In genomic region chr16:33966538-33967282, GRCm38 (mm10) we compare ENCODE assay signal across 8 mouse cellular contexts. TPM values are rescaled to one million over a fixed set of nuclear protein-coding genes. Genes with fewer than 3 reads are reported as not detected.
DNase-seq lines count a peak whose midpoint lies in the region; ATAC-seq and TF ChIP-seq lines count a peak whose summit lies in the region.

Gene Umps, minus strand, starts transcription at chr16:33967038.

- WGBS in forebrain, embryonic 16.5 days = 1% methylated on average over 44 of the region's 44 CpGs
- WGBS in lung, embryonic 14.5 days = under 1% methylated on average over 44 of the region's 44 CpGs

- DNase-seq in G1E (ENCODE audit: low spot score) = peak; percentile 79
- peak; percentile 79 for DNase-seq in cerebellum, adult 11-12 months
- peak; percentile 86 to 89 for DNase-seq in heart, postnatal 36 days
- peak; percentile 67 to 81 for DNase-seq in layer of hippocampus, adult 8-10 months (ENCODE audit: low spot score in 2 of 2)
- DNase-seq in lung, embryonic 14.5 days = peak; percentile 94
- peak; percentile 85 for DNase-seq in testis, postnatal 14 days (ENCODE audit: low spot score)

- TF ChIP-seq CTCF in G1E (IDR thresholded peaks at IDR 0.05; ENCODE audit: low read depth, low read length) = no peak
- TF ChIP-seq CTCF in lung, embryonic 14.5 days (IDR thresholded peaks at IDR 0.05; ENCODE audit: low read depth) = no peak

- peak within 1 kb of the TSS; percentile 93 for H3K4me3 ChIP-seq in G1E (ENCODE audit: low read depth, low read length)
- H3K4me3 ChIP-seq in forebrain, embryonic 16.5 days (replicated peaks; ENCODE audit: low read length) = peak within 1 kb of the TSS; percentile 77
- peak within 1 kb of the TSS; percentile 90 for H3K4me3 ChIP-seq in lung, embryonic 14.5 days (ENCODE audit: low read depth, low read length)

- peaks cover 33% of the 10 kb centered on the region for H3K4me1 ChIP-seq in G1E (ENCODE audit: insufficient read depth, low read depth, low read length)
- peaks cover 11% of the 10 kb centered on the region for H3K4me1 ChIP-seq in forebrain, embryonic 16.5 days (replicated peaks; ENCODE audit: control insufficient read depth, insufficient read depth, low read length)
- no peaks in the 10 kb centered on the region for H3K4me1 ChIP-seq in lung, embryonic 14.5 days (ENCODE audit: insufficient read depth)

- H3K27ac ChIP-seq in forebrain, embryonic 16.5 days (ENCODE audit: low read length) = peak within 1 kb of the TSS; percentile 16; the same call in 1 of the 2 replicates
- H3K27ac ChIP-seq in lung, embryonic 14.5 days (ENCODE audit: low read depth) = peak within 1 kb of the TSS; percentile 75

- H3K27me3 ChIP-seq in G1E (ENCODE audit: insufficient read depth, low read length) = peaks cover 3% of the 10 kb centered on the region; the same call in 1 of the 2 replicates
- no peaks in the 10 kb centered on the region for H3K27me3 ChIP-seq in forebrain, embryonic 16.5 days (replicated peaks; ENCODE audit: control insufficient read depth, insufficient read depth, low read length)
- no peaks in the 10 kb centered on the region for H3K27me3 ChIP-seq in lung, embryonic 14.5 days (ENCODE audit: insufficient read depth, low read length)

- H3K4me2 ChIP-seq in forebrain, embryonic 16.5 days (ENCODE audit: low read length) = peak within 1 kb of the TSS; percentile 88
- H3K4me2 ChIP-seq in lung, embryonic 14.5 days = peak within 1 kb of the TSS; percentile 86

- intact Hi-C loops in heart, postnatal 36 days (cut with DNase I) = no loop called here

- H3K9ac ChIP-seq in forebrain, embryonic 16.5 days (replicated peaks; ENCODE audit: low read depth, low read length) = peak within 1 kb of the TSS; percentile 82
- peak within 1 kb of the TSS; percentile 80 for H3K9ac ChIP-seq in lung, embryonic 14.5 days

- peaks cover 27% of the 10 kb centered on the region for H3K36me3 ChIP-seq in G1E (replicated peaks)
- peaks cover 2% of the 10 kb centered on the region; the same call in 1 of the 2 replicates for H3K36me3 ChIP-seq in forebrain, embryonic 16.5 days (ENCODE audit: control insufficient read depth, insufficient read depth)
- H3K36me3 ChIP-seq in lung, embryonic 14.5 days (ENCODE audit: insufficient read depth) = peaks cover 20% of the 10 kb centered on the region

- H3K9me3 ChIP-seq in G1E (replicated peaks) = no peaks in the 10 kb centered on the region
- no peaks in the 10 kb centered on the region for H3K9me3 ChIP-seq in forebrain, embryonic 16.5 days (ENCODE audit: control insufficient read depth, low read length)
- no peaks in the 10 kb centered on the region for H3K9me3 ChIP-seq in lung, embryonic 14.5 days (ENCODE audit: low read depth, low read length)

- peak; percentile 88 for ATAC-seq in G1E (ENCODE audit: extremely low read depth, insufficient number of reproducible peaks, low FRiP score, poor library complexity, severe bottlenecking)
- peak; percentile 96 for ATAC-seq in forebrain, embryonic 16.5 days
- peak; percentile 93 for ATAC-seq in lung, embryonic 14.5 days (ENCODE audit: insufficient read depth)
- peak; percentile 73 for ATAC-seq in neutrophil, adult 5-6 weeks (ENCODE audit: extremely low read depth, insufficient number of reproducible peaks, low FRiP score, poor library complexity, severe bottlenecking)

RNA-seq across cellular contexts. Expression of gene Umps, which starts in this region (rescaled TPM):
- total RNA-seq in G1E (2014; fragmentation: Nextera tagmentation) = 38.0 and 42.2 TPM in 2 replicates
- 80.9 and 83.2 TPM in 2 replicates for total RNA-seq in G1E (2017)
- 22.1 and 35.6 TPM in 2 replicates for polyA plus RNA-seq in G1E (2012)
- 30.9 and 32.6 TPM in 2 replicates for polyA plus RNA-seq in forebrain, embryonic 16.5 days (2015; fragmentation: Nextera tagmentation; extraction: Ambion mirVana)
- total RNA-seq in heart, postnatal 36 days (2021) = 1 to 10 TPM; 7.9 to 8.6 TPM
- 10 to 100 TPM; 14.6 to 20.2 (median 17.3) TPM for total RNA-seq in layer of hippocampus, adult 8-10 months (2022)
- polyA plus RNA-seq in lung, embryonic 14.5 days (2014; fragmentation: Nextera tagmentation; extraction: Ambion mirVana) = 69.9 and 71.1 TPM in 2 replicates
- total RNA-seq in neutrophil, adult 5-6 weeks (2017) = 12.8 and 13.0 TPM in 2 replicates

Comparison
In these comparisons a context has a peak if more than half of its experiments do, and no peak if none do; other contexts are left out.
1. Peak in every context shown above with its lines: DNase-seq, ATAC-seq, H3K4me3 ChIP-seq and H3K27ac ChIP-seq.